Mouse (Mus musculus): ENCODE data around the gene Ccdc91. TPM values are rescaled to one million over a fixed set of nuclear protein-coding genes. Genes with fewer than 3 reads are reported as not detected.

The Ccdc91 gene
- 9.1 to 13.7 TPM (median 10.7 TPM) in 4 replicates for total RNA-seq (2023; ENCODE audit: inconsistent age)

GRCm38 (mm10) chr6:147475727-147476613, at the start of gene Ccdc91:
Ccdc91 (plus strand) TSS chr6:147475828.

Other genes with a start within 250 kb of the Ccdc91 start
- not detected in 4 replicates for gene Pthlh, start 211.6 kb upstream of the Ccdc91 start, total RNA-seq (2023; ENCODE audit: inconsistent age)